Mouse (Mus musculus) limb, embryonic 14.5 days (tissue): ENCODE results near the gene Gm20388. TPM values are rescaled to one million over a fixed set of nuclear protein-coding genes. Genes with fewer than 3 reads are reported as not detected.

Experiments
- ATAC-seq: fragments of 200-750 bp; cut with Nextera tagmentation; 2 replicates; pipeline ENCODE4 v1.8.0; 2017; ENCODE audit warnings: low read depth, moderate number of reproducible peaks, moderate TSS enrichment; ENCODE audit not compliant: low FRiP score
- DNase-seq: peaks from one replicate; pipeline ENCODE4 v3.0.0-alpha.2; 2015; ENCODE audit warnings: low spot score
- H3K27ac ChIP-seq: fragments of 300-500 bp; sonication (generic); replicated peaks from 2 replicates; pipeline ENCODE4 v1.5.1; 2014; ENCODE audit warnings: low read depth, mild to moderate bottlenecking, low read length, moderate library complexity, mixed read lengths
- H3K27me3 ChIP-seq: fragments of 300-500 bp; sonication (generic); 2 replicates; pipeline ENCODE4 v1.6.1; 2014; ENCODE audit warnings: low read length, mixed read lengths; ENCODE audit not compliant: control insufficient read depth, insufficient read depth
- H3K36me3 ChIP-seq: fragments of 300-500 bp; sonication (generic); 2 replicates; pipeline ENCODE4 v1.6.1; 2014; ENCODE audit warnings: mild to moderate bottlenecking, low read length, moderate library complexity, mixed read lengths; ENCODE audit not compliant: control insufficient read depth, insufficient read depth
- H3K4me1 ChIP-seq: fragments of 300-500 bp; sonication (generic); 2 replicates; pipeline ENCODE4 v1.6.1; 2014; ENCODE audit warnings: antibody characterized with exemption, low read length, mixed read lengths; ENCODE audit not compliant: control insufficient read depth, insufficient read depth
- H3K4me2 ChIP-seq: fragments of 300-500 bp; sonication (generic); replicated peaks from 2 replicates; pipeline ENCODE4 v1.6.1; 2014; ENCODE audit warnings: low read depth, mild to moderate bottlenecking, low read length, moderate library complexity; ENCODE audit not compliant: severe bottlenecking
- H3K4me3 ChIP-seq: fragments of 300-500 bp; sonication (generic); replicated peaks from 2 replicates; pipeline ENCODE4 v1.5.1; 2014; ENCODE audit warnings: low read length
- H3K9ac ChIP-seq: fragments of 300-500 bp; sonication (generic); 2 replicates; pipeline ENCODE4 v1.6.1; 2014; ENCODE audit warnings: mild to moderate bottlenecking, low read depth, low read length, moderate library complexity; ENCODE audit not compliant: severe bottlenecking
- H3K9me3 ChIP-seq: fragments of 300-500 bp; sonication (generic); 2 replicates; pipeline ENCODE4 v1.6.1; 2016; ENCODE audit warnings: low read length; ENCODE audit not compliant: control insufficient read depth
- POLR2A ChIP-seq: fragments of 200-500 bp; IDR thresholded peaks from 2 replicates; pipeline ENCODE4 v1.8.0; 2012; ENCODE audit warnings: inconsistent platforms, mild to moderate bottlenecking, moderate library complexity, borderline replicate concordance; ENCODE audit not compliant: insufficient read depth, insufficient read length; ENCODE audit errors: extremely low read depth
- WGBS: fragments of 180-500 bp; shearing (Covaris S2); extraction: QIAGEN DNeasy Blood & Tissue Kit; methylation state at CpG from one replicate; pipeline ENCODE4 v1.1.7; 2014; 5-methylcytosine and 5-hydroxymethylcytosine counted together
- polyA plus RNA-seq, 2 experiments: library from polyadenylated mRNA; depleted of rRNA in 1 of 2; stranded (reverse) in 1 of 2; unstranded in 1 of 2; fragments of >200 nt; fragmentation: Nextera tagmentation in 1 of 2; extraction: Ambion mirVana in 1 of 2; gene quantifications; 2 replicates each; pipeline versions ENCODE4 v1.2.1 to v1.2.3; 2012 to 2014

Gene Gm20388
- polyA plus RNA-seq, 2 experiments = 1.9 to 49.9 TPM

GRCm38 (mm10) chr8:122469965-122470364 is 2559.3 kb downstream of the Gm20388 start:
- Histone ChIP-seq H3K4me2 (no peak overlapping the region), H3K9me3 (no peaks in the 10 kb centered on the region), H3K9ac (no peak overlapping the region), H3K27me3 (no peaks in the 10 kb centered on the region), H3K4me3 (no peak overlapping the region), H3K36me3 (peaks cover 62% of the 10 kb centered on the region), H3K27ac (no peak overlapping the region), H3K4me1 (peaks cover 6% of the 10 kb centered on the region)
- no peak for TF ChIP-seq POLR2A
- WGBS = 82% methylated on average over 10 of the region's 10 CpGs
- ATAC-seq (no peak), DNase-seq (no peak)

- DNase-seq (no peak), ATAC-seq (no peak)
- peaks cover 9% of the 10 kb centered on the region for H3K4me1 ChIP-seq
- no peaks in the 10 kb centered on the region for H3K9me3 ChIP-seq
- no peaks in the 10 kb centered on the region for H3K27me3 ChIP-seq
- H3K27ac ChIP-seq = no peak overlapping the region
- no peak for TF ChIP-seq POLR2A
- H3K4me3 ChIP-seq = no peak overlapping the region
- H3K4me2 ChIP-seq = no peak overlapping the region
- 85% methylated on average over 5 of the region's 5 CpGs for WGBS
- peaks cover 58% of the 10 kb centered on the region for H3K36me3 ChIP-seq
- no peak overlapping the region for H3K9ac ChIP-seq
These were observed 2560.1 kb downstream of the Gm20388 start for GRCm38 (mm10) chr8:122470691-122471090.

DNA sequence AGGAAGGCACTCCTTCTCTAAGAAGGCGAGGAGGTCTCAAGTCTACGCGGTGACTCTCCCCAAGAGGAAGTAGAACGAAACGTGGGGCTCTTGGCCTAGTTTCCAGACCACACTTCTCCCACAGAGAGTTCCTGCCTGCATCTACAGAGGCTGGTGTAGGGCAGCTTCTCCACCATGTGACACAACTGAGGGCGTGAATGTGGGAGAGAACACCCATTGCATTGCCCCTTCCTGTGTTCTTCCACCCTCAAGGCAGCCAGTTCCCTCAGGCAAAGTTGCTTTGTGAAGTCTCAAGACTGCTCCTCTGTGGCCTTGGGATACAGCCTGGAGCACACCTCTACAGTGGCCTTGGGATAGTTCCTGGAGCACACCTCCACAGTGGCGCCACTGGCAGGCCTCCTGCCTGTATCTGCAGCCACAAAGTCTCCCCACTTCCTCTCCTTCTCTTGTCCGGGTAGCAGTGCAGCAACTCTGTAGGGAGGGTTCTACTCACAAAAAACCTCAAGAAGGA is 2563.3 kb downstream of the Gm20388 start:
- TF ChIP-seq POLR2A = no peak
- no peak overlapping the region for H3K4me3 ChIP-seq
- H3K9ac ChIP-seq = no peak overlapping the region
- H3K27ac ChIP-seq = no peak overlapping the region
- no peaks in the 10 kb centered on the region for H3K9me3 ChIP-seq
- no peak for DNase-seq
- peaks cover 14% of the 10 kb centered on the region for H3K4me1 ChIP-seq
- no peak for ATAC-seq
- no peak overlapping the region for H3K4me2 ChIP-seq
- peaks cover 37% of the 10 kb centered on the region for H3K36me3 ChIP-seq
- no peaks in the 10 kb centered on the region for H3K27me3 ChIP-seq
- WGBS = 88% methylated on average over 8 of the region's 8 CpGs

DNA sequence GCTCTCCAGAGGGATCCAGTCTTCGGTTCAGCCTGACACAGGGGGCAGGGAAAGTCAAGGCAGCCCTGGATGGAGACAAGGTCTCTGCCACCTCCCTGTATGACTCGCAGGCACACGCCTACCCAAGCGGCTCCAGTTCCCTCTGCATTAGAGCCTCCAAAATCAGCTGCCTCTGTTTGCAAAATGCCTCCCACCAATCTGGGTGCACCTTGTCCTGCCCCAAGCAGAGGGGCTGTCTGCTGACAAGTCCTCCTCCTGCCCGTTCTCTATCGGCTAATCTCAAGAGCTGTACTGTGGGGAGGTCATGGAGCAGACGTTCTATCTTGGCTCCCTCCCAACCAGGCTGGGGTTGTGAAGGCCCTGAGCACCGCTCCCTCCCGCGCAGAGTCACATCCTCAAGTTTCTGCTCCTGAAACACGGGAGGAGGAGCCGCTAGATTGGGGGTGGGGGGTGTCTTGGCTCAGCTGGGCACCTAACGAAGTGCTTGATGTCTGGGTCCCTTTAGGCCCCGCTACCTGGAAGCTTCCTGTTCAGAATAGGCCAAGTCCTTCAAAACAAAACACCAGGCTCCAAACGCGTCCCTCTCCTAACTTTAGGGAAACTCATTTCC is 2564.4 kb downstream of the Gm20388 start:
- H3K9ac ChIP-seq = peak overlapping the region; percentile 94
- peaks cover 44% of the 10 kb centered on the region for H3K36me3 ChIP-seq
- DNase-seq (no peak), ATAC-seq (no peak)
- WGBS = 12% methylated on average over 16 of the region's 16 CpGs
- peaks cover 14% of the 10 kb centered on the region for H3K4me1 ChIP-seq
- H3K27ac ChIP-seq = 0 out of 2 replicates have a peak overlapping the region, but pooled peaks have one; percentile 72
- H3K27me3 ChIP-seq = no peaks in the 10 kb centered on the region
- no peaks in the 10 kb centered on the region for H3K9me3 ChIP-seq
- no peak for TF ChIP-seq POLR2A
- H3K4me2 ChIP-seq = peak overlapping the region; percentile 85
- peak overlapping the region; percentile 100 for H3K4me3 ChIP-seq

DNA sequence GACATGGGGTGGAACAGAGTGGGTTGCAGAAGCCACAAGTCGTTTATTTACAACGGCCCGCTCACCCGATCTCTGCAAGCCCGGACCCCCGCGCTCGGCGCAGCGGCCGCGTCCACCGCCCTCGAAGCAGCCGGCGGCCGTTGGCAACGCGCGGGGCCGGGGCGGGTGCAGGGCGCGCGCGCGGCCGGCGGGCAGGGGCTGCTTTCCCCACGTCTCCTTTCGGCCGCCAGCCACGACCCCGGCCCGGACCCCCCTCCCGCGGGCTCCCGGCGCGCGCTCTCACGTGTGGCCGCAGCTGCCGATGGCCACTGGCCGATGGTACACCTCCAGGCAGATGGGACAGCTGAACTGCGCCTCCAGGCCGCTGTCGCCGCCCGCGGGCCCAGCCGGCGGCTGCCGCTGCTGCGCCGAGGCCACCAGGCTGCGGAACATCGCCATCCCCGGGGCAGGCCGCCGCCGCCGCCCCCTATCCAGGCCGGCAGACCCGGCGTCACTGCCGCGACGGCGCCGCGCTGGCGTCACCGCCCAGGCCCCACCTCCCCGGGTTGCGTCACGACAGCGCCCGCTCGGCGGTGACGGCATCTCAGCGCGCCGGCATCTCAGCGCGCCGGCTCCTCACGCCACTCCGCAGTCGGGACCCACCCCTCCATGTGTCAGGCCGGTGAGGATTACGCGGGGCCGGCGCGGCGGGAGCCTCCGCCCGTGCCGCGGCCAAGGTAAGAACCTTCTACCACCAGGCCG is 2565.1 kb downstream of the Gm20388 start, which contains the start of the genes Rnf166 and Ctu2:
Rnf166 (minus strand) TSS at position 485 of the 741 bp plus-strand sequence.
Ctu2 (plus strand) TSS at position 564 of the 741 bp plus-strand sequence.
- Histone ChIP-seq H3K27me3 (no peaks in the 10 kb centered on the region), H3K4me2 (peak within 1 kb of the TSS; percentile 85), H3K9me3 (no peaks in the 10 kb centered on the region), H3K4me3 (peak within 1 kb of the TSS; percentile 100), H3K4me1 (peaks cover 14% of the 10 kb centered on the region), H3K36me3 (peaks cover 46% of the 10 kb centered on the region), H3K9ac (peak within 1 kb of the TSS; percentile 94), H3K27ac (peak within 1 kb of the TSS; percentile 72)
- ATAC-seq (peak; percentile 93), DNase-seq (peak; percentile 87)
- peak; percentile 53; the same call in 1 of the 2 replicates for TF ChIP-seq POLR2A
- under 1% methylated on average over 81 of the region's 103 CpGs for WGBS
